Mouse (Mus musculus) T-helper 2 cell (primary cell): ENCODE results near the gene Ism2.
"Not testable (repeated sequence)": the region's sequence is repeated elsewhere in the genome, so short reads cannot be mapped to it uniquely, and the experiment has no call there.

Source experiments
- in situ Hi-C: fragments of 300-600 bp; cut with MboI, MseI; formaldehyde crosslinking; loops from one replicate; pipeline ENCODE4 v1.15.1; 2025; ENCODE audit warnings: high pct_unique_total_duplicates

Gene Ism2

DNA sequence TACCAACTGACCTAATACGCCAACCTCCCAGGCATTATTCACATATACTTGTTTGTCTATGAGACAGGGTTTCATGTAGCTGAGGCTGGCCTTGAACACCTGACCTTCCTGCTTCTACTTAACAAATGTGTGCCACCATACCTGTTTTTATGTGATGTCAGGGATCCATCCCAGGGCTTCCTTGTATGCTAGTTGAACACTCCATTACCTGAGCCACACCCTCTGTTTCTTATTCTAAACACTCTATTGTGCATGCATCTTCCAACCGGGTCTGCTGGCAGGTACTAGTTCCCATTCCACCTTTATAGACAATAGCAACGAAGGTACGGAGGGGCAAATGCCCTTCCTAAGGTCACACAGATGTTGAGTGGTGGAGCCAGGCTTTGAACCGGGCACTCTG lies 10.4 kb downstream of the Ism2 start:
- in situ Hi-C loops, result no loop called here

GRCm38 (mm10) chr12:87284726-87285125 lies 14.8 kb downstream of the Ism2 start:
- in situ Hi-C loops, result no loop called here

DNA sequence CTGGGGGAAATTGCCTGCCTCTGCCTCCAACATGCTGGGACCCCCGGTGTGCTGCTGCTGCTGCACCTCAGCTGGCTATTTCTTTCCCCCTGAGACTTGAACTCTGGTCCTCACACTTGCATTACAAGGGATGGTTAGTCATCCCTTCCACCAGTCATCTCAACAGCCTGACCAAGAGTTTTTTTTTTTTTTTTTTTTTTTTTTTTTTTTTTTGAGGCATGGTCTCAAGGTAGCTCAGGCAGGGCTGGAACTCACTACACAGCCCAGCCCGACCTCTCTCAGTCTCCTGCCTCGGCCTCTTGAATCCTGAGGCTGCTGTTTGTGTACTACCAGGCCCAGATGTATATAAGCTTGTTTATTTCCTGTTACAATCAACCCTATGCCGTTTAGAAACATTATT lies 15.2 kb downstream of the Ism2 start:
- in situ Hi-C loops, result no loop called here

DNA sequence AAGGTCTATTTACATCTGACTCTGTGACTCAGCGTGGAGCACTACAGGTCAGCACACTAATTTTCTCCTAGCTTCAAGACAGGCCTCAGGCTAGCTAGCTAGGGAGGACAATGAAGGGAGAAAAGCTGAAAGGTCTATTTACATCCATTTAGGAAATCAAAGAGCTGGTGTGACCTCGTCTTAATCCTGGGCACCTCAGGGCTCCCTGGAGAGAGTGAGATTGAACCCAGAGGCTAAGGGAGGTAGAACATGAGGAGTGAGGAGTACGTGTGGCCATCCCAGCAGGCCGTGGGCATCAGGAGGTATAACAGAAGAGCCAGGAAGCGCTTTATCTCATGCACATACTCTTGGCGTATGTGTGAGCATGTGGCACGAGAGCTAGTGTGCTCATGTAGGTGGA lies 15.8 kb downstream of the Ism2 start:
- in situ Hi-C loops, result no loop called here

DNA sequence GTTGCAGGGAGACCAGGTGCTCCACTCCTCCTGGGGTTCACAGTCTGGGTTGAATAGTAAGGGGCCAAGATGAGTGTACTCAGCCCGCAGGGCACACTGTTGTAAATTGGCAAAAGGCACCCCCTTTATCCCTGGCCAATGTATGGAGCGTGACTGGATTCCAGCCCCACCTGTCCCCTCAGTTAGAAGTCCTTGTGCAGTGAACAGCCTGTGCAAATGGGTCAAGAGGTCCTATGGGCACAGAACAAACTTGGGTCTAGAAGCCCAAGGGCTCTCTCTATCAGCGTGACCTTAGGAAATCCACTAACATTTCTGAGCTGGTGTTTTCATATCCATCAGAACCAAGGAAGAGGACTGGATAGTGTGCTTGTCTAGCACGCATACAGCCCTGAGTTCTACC lies 16.8 kb downstream of the Ism2 start:
- in situ Hi-C loops, result no loop called here

DNA sequence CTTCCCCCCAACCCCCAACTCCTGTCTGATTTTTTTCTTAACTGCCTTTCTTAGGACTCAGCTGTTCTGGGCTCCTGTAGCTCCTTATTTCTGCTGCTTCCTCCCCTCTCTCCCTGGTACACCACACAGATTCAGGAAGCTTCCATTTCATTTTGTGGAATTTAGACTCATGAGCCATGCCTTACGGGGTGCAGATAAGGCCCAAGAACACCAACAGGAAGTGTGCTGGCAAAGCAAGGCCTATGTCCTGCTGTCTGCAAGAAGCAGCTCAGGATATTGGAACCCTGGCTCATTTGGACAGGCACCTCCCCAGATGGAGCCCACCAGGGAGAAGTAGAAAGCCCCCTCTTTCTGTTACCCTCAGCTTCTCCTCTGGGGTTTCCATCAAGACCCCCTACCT lies 17.7 kb downstream of the Ism2 start:
- in situ Hi-C loops, result no loop called here

GRCm38 (mm10) chr12:87279879-87280278 lies 19.6 kb downstream of the Ism2 start:
- in situ Hi-C loops, result no loop called here

GRCm38 (mm10) chr12:87279350-87279749 lies 20.2 kb downstream of the Ism2 start:
- in situ Hi-C loops, result no loop called here

GRCm38 (mm10) chr12:87278118-87278730 lies 21.3 kb downstream of the Ism2 start:
- in situ Hi-C loops, result no loop called here

GRCm38 (mm10) chr12:87277251-87277650 lies 22.3 kb downstream of the Ism2 start:
- in situ Hi-C loops, result not testable (repeated sequence)

DNA sequence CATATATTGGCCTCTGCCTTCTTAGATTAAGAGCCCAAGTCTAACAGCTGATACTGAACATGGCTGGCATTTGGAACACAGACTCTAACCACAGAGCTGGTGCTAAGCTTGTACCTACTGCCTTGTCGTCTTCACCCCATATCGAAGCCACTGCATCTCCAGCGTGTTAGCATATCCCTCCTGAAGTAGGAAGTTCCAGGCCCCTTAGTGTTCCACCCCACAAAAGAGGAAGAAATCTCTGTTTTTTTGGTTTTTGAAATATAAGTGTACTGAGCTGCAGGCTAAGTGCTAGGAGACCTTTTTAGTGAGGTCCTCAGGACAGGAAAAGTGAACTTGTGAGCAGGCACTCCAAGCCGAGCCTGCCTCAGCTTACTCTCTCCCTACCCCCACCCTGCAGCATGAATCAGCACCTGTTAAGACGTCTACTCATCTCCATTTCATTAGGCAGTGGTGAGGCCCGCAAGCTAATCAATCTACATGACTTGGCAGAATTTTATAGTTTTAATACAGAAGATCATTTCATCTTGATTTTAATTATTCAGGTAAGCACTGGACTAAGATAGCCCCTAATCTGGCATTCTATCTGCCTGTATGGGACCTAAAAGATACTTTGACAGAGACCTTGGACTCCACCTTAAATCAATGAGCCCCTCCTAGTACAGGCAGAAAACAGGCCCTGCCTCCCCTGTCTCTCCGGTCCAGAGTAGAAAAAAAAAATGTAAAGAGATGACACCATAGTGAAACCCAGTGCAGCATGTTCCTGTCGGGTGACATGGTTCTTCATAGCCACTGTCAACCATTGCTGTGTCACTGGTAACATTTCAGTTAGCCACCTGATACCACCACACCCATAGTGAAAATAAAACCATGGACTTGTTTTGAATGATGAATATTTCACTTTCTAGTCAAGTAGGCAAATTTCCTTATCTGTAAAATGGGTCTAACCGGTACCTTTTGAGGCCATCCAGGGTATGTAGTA lies 24.4 kb downstream of the Ism2 start:
- in situ Hi-C loops, result no loop called here

GRCm38 (mm10) chr12:87267682-87268081 lies 31.8 kb downstream of the Ism2 start:
- in situ Hi-C loops, result no loop called here

DNA sequence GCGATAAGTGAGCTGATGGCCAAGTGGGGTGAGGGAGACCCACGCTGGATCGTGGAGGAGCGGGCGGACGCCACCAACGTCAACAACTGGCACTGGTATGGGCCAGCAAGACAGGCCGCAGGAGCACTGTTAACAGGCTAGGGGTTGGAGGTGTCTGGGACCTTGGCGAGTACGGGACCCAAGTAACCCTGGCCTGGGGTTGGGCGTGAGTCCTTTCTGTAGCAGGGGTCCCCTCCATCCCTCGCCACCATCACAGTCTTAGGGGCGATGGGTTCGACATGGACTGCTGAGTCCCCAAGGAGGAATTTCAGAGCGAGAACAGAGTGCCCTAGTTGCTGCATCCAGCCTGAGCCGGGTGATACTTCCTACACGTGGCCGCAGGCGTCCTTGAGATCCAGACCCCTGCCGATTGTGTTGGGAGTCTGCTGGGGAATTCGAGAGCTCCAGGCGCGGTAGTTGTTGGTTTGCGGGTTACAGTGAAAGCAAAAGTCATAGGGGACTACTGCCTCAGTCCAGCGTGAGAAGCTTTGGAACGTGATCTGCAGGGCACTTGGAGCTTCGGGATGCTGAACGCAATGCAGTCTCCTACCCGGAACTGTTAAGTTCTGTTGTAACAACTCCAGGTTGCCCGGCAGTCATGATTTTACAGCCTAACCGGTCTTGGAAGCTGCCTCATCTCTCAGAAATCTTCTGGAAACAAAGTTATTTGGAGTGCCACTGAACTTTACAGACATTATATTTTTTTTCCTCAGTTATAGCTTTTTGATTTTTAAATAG lies 32.5 kb downstream of the Ism2 start:
- in situ Hi-C loops, result no loop called here

DNA sequence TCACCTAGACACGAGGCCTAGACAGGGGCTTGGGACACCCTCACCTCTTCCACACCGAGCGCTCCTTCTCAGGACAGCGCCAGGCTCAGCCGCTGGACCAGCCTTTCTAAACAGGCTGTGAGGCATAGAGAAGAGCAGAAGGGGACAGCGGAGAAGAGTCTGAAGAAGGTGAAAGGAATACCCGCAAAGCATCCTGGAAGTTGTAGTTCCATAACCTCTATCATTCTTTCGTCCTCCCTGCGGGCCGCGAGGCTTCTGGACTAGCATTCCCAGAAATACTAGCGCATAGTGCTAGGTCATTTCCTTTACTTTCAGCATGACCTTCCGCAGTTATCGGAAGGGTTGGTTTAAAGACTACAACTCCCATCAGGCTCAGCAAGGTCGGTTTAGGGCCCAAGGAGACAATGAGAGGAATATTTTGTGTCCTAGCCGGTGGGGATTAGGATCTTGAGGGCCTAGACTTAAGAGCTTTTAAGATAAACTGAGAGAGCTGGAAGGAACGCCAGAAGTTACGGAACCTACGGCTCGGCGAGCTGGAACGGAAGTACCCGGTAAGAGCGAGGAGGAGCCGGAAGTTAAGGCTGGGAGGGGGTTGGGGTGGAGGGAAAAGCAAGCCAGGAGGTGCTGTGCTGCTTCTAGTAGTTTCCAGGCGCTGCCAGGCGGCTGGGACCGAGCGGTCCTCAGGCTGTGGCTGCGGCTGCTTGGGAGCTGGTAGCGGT lies 33.2 kb downstream of the Ism2 start, which contains the start of the genes Vipas39 and Ahsa1:
Gene Vipas39, minus strand, starts transcription at position 149 of the 719 bp plus-strand sequence.
Gene Ahsa1, plus strand, starts transcription at position 372 of the 719 bp plus-strand sequence.
- in situ Hi-C loops, result no loop called here

DNA sequence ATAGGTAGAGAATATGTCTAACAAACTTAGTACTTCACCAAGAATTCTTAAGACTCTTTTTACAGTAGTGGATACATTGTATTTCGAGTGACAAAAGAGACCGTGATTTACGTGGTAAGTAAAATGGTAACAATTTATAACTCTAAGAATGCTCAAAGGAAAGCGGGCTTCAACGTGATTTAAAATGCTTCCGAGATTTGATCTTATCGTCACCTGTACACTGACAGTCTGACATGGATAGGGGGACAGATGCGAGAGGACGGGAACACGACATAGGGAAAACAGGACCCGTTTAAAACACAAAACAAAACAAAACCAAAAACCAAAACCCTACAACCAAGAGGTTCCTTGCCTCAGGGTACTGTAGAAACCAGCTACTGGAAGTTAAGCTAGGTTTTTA lies 34.1 kb downstream of the Ism2 start:
- in situ Hi-C loops, result no loop called here

DNA sequence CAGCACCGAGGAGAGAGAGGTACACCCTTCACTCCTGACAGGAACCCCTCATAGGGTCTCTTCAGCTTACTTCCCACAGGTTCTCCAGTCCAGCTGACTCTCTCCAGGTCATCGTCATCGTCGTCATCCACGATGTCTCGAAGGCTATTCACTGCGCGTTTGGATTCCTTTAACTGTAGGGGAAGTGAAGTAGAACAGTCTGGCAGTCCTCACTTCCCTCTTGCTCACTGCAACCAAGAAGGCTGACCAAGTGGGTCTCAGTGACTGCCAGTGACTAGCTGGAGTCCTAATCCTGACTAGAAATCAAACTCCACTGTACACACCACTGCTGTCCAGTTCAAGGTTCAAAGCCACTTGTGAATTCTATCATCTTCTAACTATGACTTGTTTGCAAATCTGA lies 38.9 kb downstream of the Ism2 start:
- in situ Hi-C loops, result no loop called here

- in situ Hi-C loops, result no loop called here
Observed at GRCm38 (mm10) chr12:87256629-87257028, 42.9 kb downstream of the Ism2 start.

GRCm38 (mm10) chr12:87253878-87254277 lies 45.6 kb downstream of the Ism2 start:
- in situ Hi-C loops, result no loop called here

DNA sequence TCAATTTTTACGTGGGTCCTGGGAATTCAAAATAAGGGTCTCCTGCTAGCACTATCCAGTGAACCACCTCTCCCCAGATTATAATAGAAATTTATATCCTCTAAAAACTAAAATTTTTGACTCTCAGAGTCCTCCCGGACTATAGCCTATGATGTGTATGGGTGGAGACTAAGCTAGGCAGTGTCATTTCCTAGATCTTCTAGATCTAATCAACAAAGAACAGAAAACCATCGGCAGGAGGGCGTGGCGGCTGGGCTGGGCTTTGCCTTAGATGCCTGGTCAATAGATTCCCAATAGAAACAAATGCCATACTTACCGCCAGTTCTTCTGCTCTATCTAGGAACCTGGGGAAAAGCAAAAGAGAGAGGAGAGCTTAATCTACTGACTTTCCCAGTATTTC lies 49.3 kb downstream of the Ism2 start:
- in situ Hi-C loops, result no loop called here

GRCm38 (mm10) chr12:87238632-87239031 lies 60.9 kb downstream of the Ism2 start, which contains the start of gene Noxred1:
TSS of gene Noxred1 (minus strand) at chr12:87238732.
- in situ Hi-C loops, result no loop called here

DNA sequence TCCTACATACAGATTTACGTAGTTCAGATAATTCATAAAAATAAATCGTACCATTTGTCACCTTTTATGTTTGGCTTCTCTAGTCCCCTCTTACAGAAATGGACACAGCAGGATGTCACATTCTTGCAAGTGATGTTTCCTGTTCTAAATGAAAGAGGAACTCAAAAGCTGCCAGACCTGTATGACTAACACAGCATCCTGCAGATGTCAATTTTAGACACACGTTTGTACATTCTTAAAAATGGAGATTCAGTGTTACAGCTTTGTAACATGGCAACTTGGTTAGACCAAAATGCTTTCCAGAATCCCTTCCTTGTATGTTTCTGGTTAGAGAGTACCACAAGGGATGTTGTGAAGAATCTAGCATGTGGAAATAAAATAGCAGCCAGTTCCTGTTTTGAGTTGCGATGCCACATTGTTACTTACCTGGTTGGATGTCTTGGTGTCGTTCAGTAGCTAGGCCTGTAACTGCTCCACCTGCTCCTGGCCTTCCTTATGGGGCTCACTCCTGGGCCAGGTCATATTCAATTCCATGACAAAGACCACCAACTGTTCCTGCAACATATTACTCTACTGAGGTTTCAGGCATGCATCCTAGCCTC lies 62.5 kb downstream of the Ism2 start:
- in situ Hi-C loops, result no loop called here
